Mouse (Mus musculus) kidney, adult 9 months (tissue): ENCODE results near the gene Tuba3b.

Source experiments
- DNase-seq: peaks from one replicate; pipeline ENCODE4 v3.0.0; 2022

Gene Tuba3b

DNA sequence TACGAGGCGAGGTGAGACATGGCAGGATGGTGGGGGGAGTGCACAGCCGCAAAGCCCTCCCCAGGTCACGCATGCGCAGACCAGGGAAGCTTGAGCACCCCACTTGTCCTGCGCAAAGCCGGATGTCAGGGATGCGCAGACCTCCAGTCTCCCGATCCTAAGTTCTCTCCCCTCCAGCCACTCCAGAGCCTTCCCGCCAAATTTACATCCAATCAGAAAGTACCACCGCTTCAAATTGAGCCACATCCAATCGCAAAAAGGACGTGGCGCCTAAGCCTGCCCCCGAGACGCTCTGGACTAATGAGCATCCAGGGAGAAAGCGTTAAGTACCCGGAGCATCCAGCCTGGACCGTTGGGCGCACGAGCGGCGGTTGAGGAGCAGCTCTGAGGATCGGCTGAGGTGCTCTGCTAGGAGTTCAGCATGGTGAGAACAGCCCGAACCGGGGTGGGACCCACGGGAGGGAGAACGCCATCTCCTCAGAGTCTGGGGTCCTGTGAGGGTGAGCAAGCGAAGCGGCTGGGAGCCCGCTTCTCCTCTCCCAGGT is at the start of gene Tuba3b:
Gene Tuba3b (plus strand): TSS at position 92 of the 545 bp plus-strand sequence.
- no peak for DNase-seq

DNA sequence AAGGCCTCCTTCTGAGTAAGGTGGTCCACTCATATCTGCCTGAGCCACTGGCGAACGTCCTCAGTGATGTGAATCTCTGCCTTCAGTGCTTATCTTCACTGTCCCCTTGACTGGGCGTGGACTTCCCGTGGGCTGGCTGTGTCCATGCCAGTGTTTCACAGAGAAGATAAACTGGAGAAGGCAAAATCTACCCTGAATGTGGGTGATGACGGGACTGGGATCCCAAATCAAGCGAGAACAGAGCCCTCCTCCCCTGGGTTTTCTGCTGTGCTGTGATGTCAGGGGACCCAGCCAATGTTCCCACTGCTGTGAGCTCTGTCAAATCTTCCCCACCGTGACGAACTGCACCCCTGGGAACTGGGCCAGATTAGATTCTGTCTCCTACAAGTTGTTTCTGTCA is 48.3 kb upstream of the Tuba3b start:
- no peak for DNase-seq

DNA sequence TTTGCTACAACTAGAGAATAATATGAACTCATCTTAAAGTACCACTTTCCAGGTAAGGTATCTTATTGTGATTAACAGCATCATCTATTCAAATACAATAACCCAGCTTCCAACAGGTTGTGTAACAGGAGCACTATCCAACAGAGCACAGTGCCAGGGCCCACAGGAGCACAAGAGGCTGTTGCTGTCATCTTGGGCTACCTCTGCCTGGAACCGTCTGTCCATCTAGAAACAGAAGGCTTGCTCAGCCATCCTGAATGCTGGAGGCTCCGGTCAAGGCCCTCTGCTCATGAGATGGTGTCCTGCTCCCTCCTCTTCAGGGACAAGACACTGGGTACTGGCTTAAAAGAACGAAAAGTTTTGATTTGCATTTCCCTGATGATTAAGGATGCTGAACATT is 47.7 kb upstream of the Tuba3b start:
- DNase-seq, result no peak

DNA sequence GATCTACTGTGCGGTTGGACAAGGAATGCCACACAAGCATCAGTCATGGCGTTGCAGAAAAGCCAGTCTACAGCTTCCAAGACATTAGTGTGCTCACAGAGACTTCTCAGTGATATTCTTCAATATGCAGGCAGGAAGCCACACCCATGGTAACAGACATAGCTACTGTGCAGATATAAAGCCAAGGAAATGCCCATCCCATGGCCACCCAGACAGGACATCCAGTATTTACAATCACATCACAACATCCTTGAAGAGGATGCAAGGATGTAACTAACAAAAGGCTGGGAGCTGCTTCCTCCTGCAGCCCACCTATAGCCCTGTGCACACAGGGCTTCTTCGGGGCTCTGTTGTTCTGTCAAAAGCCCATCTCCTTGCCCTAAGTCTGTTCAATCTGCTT is 46.9 kb upstream of the Tuba3b start:
- DNase-seq, result no peak

DNA sequence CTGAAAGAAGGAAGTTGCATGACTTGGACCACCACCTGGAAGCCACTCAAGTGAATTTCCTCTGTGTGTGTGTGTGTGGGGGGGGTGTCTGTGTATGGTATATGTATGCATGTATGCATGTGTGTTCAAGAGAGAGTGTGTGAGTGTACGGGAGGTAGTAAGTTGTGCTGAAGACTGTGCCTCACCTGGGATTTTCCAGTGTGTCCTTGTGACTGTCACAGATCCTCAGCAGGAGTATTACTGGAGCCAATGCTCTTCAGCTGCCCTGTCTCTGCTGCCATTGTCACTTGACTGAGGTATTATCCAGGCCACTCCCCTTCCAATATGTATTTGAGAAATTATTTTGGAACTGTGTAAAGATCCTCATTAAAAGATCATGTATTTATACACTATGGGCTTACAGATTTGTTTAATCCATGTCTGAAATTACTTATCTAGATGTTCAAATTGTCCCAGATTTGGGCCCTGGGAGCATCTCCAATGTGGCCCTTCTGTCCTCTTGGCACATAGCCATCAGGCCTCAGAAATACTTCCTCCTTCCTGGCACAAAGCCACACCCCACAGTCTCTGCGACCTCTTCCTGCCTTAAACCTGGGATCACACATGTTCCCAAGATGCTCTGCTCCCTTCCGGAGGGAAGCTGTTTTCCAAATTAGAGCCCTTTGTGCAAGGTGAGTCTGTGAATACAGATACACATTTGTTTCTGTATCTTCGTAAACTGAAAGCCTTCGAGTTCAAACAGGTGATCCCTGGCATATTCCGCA is 42.1 kb upstream of the Tuba3b start:
- DNase-seq, result no peak

DNA sequence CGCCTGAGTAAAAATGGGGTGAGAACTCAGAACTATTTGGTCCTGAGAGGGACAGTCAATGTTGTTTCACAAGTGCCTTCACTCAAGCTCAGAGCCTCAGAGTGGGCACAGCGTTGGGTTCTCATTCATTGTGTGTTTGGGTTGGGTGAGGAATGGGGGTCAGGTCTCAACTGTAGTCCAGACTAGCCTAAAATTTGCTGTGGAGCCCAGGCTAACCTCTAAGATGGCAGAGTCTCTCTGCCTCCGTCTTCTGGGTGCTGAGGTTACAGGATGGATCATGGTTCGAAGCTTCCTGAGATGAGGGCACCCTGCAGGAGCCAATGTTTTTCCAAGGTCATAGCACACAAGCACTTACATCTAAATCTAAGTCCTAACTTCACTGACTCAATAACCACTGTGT is 38.8 kb upstream of the Tuba3b start:
- DNase-seq, result no peak

DNA sequence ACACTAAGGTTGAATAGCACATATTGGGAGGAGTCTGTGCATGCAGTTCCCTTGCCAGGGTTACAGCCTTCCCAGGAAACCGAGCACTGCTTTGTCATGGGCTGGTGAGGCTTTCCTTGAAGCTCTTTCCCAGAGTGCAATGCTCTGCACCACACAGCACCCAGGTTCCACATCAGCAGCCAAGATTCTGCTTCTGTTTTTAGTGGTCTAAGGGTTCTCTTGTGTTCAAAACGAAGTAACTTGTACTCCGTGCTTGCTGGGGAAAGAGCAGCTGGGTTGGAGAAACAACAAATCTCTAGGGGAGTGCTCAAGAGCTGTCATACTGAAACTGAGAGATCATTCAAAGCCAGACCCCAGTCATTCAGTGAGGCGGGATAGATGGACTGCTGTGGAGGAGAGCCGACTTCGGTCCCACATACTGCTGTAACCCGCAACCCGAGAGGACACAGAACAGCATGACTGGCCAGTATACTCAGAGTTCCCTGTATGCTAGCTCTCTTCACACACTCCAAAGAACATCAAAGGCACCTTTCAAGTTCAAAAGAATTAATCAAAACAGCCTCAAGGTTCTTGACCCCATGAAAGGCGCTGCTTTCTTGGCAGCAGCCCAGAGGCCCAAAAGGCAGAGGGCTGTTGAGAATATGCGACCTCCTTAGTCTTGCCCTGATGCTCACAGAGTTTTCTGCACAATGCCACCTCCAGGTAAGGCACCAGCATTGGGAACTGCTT is 36.9 kb upstream of the Tuba3b start:
- DNase-seq, result peak; percentile 55

DNA sequence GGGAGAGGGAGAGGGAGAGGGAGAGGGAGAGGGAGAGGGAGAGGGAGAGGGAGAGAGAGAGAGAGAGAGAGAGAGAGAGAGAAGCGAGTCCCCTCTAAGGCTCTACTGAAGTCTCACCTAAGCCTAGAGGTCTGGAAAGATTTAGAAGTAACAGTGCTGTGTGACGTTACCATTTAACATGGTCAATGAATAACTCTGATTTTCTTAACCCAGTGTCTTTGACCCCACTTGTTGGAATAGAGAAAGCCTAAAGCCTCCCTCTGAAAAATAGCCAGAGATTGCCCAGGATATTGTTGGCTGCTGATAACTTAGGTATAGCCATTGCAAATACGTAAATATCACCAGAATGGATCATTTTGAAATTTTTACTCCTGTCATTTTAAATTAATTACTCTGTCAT is 35.8 kb upstream of the Tuba3b start:
- DNase-seq, result peak; percentile 54

DNA sequence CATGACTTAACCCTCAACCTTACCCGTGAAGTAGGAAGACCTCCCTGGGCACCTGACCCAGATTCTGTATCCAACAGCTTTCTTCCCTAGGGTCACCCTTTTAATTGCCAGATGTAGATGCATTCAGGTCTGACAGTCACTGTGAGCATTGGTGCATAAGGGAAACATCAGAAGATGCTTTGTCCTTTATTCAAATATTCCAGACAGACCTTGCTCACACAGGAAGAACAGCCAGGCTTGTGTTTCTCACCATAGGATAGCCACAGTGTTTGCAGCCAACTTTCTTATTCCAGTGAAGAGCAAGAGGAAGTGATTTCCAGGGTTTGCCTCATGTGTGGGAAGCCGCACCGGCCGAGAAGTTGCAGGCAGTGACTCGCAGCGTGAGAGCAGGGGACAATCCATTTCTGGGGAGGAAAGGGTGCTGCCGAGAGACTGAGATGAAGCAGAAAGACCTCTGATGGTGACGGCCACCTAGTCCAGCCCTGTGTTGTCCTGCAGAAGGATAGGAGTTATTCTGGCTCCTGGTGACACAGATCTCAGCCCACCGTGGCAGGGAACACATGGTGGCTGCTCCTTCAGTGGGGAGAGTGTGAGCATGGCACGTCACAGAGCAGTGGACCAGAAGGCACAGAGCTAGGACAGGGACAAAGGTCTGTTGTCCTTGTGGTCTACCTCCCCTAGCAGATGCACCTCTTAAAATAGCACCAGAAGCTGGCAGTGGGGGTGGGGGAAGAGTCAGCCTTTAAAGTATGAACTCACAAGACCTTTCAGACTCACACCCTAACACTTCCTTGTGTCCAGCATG is 34.0 kb upstream of the Tuba3b start:
- peak; percentile 19 for DNase-seq

DNA sequence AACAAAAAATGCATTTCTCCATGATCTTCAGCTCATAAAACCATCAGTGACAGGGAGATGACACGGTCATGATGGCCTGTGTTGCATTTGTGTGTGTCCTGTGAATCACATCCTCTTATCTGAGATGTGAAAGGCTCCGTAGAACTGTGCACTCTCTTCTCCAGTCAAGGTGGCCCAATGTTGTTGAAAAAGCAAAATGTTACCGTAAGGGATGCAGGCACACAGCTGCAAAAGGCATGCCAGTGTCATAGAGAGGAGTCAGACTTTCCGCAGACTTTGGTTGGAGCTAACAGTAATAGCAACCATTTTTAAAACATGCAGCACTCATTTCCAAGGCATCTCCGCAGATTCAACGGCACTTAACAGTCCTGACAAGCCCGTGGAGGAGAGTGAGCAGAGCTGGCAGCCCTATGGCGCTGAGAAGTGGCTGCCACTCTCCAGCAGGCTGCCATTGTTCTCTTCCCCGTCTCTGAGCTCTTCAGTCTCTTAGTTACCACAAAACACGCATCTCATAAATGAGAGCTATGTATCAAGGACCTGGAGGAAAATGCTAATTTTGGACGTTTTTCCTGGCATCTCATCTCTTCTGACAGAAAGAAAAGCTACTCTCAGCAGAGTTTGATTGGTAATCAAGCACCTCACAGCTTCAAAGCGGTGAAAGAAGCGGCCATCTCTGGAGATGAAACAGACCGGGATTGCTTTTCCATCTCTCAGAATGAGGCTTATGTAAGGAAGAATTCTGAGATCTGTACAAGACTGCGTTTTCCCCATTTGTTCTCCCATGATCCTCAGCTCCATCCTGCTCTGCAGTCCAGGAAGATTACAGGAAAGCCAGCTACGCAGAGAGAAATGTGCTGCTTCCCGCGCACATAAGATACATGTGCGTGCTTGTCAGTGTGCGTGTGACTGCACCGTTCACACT is 30.2 kb upstream of the Tuba3b start:
- DNase-seq, result no peak

DNA sequence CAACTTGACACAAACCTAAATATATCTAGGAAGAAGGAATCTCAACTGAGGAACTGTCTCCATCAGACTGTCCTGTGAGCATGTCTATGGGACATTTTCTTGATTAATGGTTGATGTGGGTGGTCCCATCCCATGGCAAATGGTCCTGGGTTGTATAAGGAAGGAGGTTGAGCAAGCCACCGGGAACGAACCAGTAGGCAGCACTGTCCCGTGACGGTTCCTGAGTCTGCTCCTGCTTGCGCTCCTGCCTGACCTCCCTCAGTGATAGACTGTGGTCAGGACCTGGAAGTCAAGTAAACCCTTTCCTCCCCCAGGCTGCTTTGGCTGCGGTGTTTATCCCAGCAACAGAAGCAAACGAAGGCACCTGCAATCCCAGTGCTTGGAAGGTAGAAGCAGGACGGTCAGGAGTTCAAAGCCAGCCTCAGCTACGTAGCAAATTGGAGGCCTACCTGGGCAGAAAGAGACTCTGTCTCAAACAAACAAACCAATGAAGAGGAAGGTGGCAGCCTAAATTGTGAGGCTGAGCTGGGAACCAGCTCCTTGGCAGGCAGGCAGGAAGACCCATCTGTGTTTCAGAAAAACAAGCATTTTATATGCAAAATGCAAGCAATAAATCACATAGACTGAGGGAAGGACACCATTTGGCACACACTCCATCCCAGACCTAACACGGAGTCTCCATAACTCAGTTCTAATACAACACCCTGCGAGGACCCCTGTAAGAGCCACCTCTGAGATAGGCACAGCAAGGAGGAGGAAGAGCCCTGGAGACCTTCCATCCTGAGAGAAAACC is 24.9 kb upstream of the Tuba3b start:
- no peak for DNase-seq

DNA sequence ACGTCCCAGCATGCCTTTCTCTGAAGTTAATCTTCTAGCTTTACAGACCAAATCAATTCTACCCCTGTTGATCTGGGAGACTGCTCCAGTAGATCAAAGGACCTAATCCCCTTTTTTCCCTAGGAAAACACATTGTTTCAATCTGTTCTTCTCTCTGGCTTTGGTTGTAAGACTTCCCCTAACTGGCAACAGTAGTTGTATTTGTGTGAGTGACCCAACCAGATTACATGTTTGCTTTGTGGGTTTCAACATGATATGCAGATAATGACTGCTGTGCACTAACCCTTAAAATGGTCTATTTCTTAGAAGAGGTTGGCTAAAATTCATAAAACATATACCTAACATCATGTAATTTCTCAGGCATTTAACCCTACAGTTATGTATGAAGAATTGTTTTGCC is 24.0 kb upstream of the Tuba3b start:
- no peak for DNase-seq

DNA sequence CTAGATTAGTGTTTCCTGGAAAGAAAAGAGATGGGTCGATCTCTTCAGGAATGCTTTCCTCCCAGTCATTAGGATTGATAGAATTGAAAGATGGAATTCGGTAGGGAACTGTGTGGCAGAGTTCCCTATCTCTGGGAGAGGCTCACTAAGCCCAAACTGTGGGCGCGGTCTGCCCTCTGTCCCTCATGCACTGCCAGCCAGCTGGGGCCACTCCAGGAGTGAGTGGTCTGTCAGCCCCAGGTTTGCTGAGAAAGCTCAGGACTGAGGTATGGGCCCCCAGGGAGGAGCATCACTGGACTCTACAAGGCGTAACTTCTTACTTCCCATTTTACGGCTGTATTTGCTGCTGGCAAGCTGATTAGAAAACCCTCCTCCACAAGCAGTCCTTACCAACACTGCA is 23.5 kb upstream of the Tuba3b start:
- DNase-seq, result no peak

DNA sequence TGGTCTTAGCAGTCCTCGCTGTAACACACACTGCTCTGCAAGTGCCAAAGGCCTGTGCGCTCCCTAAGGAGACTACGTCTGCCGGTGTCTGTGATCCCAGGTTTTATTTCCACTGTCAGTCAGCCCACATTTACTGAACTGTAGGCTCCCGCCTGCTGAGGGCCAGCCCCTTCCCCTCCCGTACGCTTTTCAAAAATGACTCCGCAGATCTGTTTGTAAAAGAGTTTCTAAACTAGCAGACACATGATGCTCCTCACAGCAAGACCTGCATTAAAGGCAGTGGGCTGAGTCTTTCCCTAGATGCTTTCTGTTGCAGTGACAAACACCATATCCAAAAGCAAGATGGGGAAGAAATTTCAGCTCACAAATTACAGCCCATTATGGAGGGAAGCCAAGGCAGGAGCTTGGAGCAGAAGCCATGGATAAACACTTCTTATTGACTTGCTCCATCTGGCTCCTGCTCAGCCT is 23.0 kb upstream of the Tuba3b start:
- DNase-seq, result no peak

DNA sequence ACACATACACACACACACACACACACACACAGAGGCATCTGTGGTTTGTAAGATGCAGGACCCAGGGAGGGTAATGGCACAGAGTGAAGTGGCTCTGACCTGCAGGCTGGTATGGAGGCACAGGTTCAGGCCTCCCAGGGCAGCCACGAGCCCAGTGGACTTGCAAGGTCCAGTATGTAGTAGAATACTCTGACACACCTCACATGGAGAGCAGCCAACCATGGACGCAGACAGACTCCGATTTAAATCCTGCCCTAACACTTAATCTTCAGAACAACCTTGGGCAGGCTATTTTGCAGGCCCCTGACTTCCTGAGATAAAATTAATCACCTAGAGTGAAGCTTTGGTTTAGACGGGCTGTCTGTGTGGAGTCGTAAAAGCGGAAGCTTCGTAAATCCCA is 21.6 kb upstream of the Tuba3b start:
- no peak for DNase-seq

DNA sequence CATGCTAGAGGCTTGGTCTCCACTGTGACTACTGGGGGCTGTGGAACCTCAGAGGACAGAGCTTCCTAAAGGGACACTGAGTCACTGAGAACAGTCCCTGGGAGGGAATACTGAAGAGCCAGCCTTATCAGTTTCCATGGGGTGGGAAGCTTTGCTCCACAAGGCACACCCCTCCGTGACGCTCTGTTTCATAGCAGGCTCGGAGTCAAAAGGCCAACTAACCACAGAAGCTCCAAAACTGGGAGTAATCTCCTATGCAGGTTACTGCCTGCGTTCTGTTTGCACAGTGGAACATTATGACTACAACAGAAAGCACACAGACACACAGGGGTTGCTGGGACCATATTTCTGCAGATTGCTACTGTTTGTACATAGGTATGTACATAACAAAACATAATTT is 19.7 kb upstream of the Tuba3b start:
- DNase-seq, result no peak

DNA sequence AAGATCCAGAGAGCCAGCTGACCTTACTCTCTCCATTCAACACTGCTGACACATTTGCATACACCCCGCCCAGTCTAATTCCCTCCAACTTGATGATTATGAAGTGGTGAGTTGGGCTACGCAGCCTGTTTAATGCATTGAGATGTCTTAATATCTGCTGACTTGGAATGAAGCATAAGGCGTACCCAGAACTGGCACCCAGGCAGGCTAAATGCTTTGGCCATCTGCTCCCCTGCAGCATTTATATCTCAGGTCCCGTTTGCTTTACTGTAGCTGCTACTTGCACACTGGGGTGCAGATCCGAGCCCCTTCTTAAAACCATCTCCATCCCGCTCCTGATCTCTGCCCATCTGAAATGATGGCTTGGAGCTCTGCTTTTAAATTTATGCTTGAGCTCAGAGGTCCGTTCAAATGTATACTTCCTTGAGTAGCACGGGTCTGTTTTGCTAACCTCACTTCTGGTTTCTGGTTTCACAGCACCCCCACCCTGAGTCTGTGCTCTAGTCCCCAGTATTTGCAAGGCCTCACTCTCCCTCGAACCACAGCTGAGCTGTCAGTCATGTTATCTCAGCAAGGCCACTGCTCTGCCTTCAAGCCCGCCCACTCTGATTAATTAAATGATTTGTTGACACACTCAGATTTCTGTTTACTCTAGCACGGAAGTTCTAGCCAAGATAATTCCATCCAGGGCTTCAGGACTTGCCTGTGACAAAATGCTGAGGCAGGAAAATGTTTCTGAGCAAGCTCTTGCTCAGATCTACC is 16.6 kb upstream of the Tuba3b start:
- DNase-seq, result peak; percentile 23

DNA sequence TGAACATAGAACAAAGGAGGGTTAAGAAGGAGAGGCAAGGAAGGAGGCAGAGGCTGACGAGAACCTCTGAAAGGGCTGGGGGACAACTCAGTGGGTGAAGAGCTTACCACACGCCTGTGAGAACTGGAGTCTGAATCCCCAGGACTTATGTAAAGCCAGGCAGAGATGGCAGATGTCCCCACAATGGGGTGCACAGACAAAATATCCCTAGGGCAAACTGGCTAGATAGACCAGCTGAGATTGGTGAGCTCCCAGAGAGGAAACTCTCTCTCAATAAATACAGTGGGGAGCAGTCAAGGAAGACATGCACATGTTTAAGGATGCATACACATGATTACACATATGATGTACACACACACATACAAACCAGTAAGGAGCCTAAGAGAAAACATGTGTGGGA is 11.4 kb upstream of the Tuba3b start:
- DNase-seq, result no peak

DNA sequence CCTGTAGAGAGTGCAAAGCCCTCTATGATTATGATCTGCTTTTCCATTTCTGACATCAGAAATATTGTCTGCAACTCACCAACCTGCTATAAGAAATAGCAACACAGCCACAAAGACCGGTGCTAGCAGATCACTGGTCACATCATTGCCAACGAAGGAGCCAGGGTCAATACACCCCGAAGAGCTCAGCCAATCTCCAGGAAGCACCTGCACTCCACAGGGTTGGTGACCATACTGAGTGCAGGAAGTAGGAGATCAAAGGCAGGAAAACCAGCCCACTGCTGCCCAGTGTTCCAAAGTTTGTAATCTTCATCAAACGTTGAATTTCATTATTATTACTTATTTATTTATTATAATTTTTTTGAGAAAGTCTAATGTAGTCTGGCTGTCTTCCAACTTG is 10.9 kb upstream of the Tuba3b start:
- DNase-seq, result no peak

DNA sequence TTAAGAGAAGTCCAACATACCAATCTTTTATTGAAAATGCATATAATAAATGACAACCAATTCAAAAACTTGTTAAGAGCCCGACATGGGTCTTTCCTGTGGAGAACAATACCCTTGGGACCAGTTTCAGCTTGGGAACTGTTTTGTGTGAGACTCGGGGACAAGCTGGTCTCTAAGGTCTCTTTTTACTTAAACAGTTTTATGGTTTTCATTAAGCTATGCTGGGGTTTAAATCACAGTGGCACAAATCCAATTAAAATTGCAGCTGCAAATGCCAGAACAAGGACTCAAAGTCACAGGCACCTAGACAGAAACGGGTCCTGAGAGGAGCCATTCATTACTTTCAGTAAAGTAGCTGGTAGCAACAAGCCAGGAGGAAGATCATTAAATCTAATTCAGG is 10.4 kb upstream of the Tuba3b start:
- no peak for DNase-seq

DNA sequence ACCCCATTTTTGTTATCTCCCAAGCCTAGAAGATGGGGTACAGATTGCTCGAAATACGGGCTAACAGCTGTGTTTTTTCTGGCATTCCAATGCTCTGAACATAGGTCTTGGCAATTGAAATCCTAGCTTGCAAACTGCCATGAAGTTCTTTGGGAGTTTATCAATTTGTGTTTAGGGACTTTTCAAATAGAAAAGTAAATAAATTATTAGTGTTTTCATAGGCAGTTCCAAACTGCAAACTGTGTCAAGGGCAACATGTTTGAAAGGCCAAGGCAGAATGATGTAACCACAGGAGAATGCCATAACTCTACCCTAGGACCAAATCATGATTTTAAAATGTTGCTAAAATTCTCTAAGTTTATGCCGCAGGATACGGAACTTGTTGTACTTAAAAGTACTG is 7.8 kb upstream of the Tuba3b start:
- DNase-seq, result no peak
